Mouse (Mus musculus): ENCODE data around the gene Isy1.

The Isy1 gene

GRCm38 (mm10) chr6:87849780-87850154, 11.2 kb upstream of the Isy1 start:
- DNase-seq, result no peak

GRCm38 (mm10) chr6:87846813-87847212, 8.2 kb upstream of the Isy1 start:
- DNase-seq, result no peak

- DNase-seq, result no peak
Observed at GRCm38 (mm10) chr6:87845031-87845695, 6.6 kb upstream of the Isy1 start.

GRCm38 (mm10) chr6:87842254-87842653, 3.7 kb upstream of the Isy1 start:
- no peak for DNase-seq

- DNase-seq, result no peak
Observed at GRCm38 (mm10) chr6:87841635-87842034, 3.0 kb upstream of the Isy1 start.

GRCm38 (mm10) chr6:87839797-87840341, 1.3 kb upstream of the Isy1 start:
- DNase-seq, result no peak

- no peak for DNase-seq
Observed at GRCm38 (mm10) chr6:87835695-87836094, 2.9 kb downstream of the Isy1 start, which contains the start of gene Gm45140. Gene Gm45140 (minus strand): TSS chr6:87835795.

- no peak for DNase-seq
Observed at GRCm38 (mm10) chr6:87820366-87820765, 18.2 kb downstream of the Isy1 start.

GRCm38 (mm10) chr6:87814486-87814885, 24.1 kb downstream of the Isy1 start:
- no peak for DNase-seq

GRCm38 (mm10) chr6:87812656-87813055, 25.9 kb downstream of the Isy1 start:
- no peak for DNase-seq

GRCm38 (mm10) chr6:87811675-87812338, 26.8 kb downstream of the Isy1 start, which contains the start of gene Rab43:
Gene Rab43 (minus strand): TSS chr6:87812164.
- peak; percentile 91 for DNase-seq

GRCm38 (mm10) chr6:87810713-87811669, 27.6 kb downstream of the Isy1 start:
- peak; percentile 36 for DNase-seq

- DNase-seq, result no peak
Observed at GRCm38 (mm10) chr6:87810311-87810710, 28.3 kb downstream of the Isy1 start.

GRCm38 (mm10) chr6:87809651-87810161, 28.9 kb downstream of the Isy1 start:
- DNase-seq, result no peak

- DNase-seq, result no peak
Observed at GRCm38 (mm10) chr6:87809144-87809543, 29.5 kb downstream of the Isy1 start.

- DNase-seq, result no peak
Observed at GRCm38 (mm10) chr6:87808521-87808920, 30.1 kb downstream of the Isy1 start.

- DNase-seq, result no peak
Observed at GRCm38 (mm10) chr6:87807735-87808440, 30.7 kb downstream of the Isy1 start.

- no peak for DNase-seq
Observed at GRCm38 (mm10) chr6:87806857-87807256, 31.7 kb downstream of the Isy1 start.

GRCm38 (mm10) chr6:87806028-87806427, 32.6 kb downstream of the Isy1 start:
- DNase-seq, result no peak

- no peak for DNase-seq
Observed at GRCm38 (mm10) chr6:87805448-87805847, 33.1 kb downstream of the Isy1 start.

GRCm38 (mm10) chr6:87804886-87805285, 33.7 kb downstream of the Isy1 start:
- no peak for DNase-seq

- DNase-seq, result no peak
Observed at GRCm38 (mm10) chr6:87804036-87804435, 34.6 kb downstream of the Isy1 start.

Measured in right cerebral cortex, postnatal 25 days (tissue).